Mouse (Mus musculus) layer of hippocampus, adult 8-10 months (tissue): ENCODE measurements around the gene Gm10521. TPM values are rescaled to one million over a fixed set of nuclear protein-coding genes. Genes with fewer than 3 reads are reported as not detected.
"Not testable (repeated sequence)": the region's sequence is repeated elsewhere in the genome, so short reads cannot be mapped to it uniquely, and the experiment has no call there.

Experiments used
- DNase-seq, 2 experiments: peaks; one replicate each; pipeline ENCODE4 v3.0.0; 2022; ENCODE audit warnings: low spot score in 2 of 2
- total RNA-seq, 4 experiments: library from RNA; stranded (reverse); gene quantifications; 2 replicates each; pipeline ENCODE4 v1.2.4; 2022

Gene Gm10521
- under 1 TPM in 3 of 4 experiments, not detected in 1; 0.12 to 0.61 (median 0.43) TPM for total RNA-seq

- not testable (repeated sequence) for DNase-seq
Measured at GRCm38 (mm10) chr1:171895364-171895763, at the start of gene Gm10521. TSS of gene Gm10521 (plus strand) at chr1:171895664.

DNA sequence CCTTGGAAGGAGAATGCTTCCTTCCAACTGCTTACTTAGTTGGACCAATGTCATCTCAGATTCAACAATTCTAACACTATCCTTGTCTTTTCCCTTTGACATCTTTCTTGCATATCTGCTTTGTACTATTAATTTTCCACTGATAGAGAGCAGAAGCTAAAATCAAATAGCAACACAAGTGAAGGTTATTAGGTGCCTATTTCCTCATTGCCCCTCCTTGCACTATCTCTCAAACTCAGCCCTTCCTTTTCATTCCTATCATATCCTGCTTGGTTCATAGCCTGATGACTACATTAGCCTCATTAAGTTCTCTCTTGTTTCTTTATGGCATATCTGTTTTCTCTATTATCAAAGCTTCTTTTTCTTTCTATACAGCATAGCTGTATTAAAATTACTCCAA lies 47.3 kb upstream of the Gm10521 start:
- DNase-seq: no peak

- no peak for DNase-seq
Measured at GRCm38 (mm10) chr1:171848757-171849156, 46.7 kb upstream of the Gm10521 start.

- DNase-seq: no peak
Measured at GRCm38 (mm10) chr1:171849454-171849853, 46.0 kb upstream of the Gm10521 start.

DNA sequence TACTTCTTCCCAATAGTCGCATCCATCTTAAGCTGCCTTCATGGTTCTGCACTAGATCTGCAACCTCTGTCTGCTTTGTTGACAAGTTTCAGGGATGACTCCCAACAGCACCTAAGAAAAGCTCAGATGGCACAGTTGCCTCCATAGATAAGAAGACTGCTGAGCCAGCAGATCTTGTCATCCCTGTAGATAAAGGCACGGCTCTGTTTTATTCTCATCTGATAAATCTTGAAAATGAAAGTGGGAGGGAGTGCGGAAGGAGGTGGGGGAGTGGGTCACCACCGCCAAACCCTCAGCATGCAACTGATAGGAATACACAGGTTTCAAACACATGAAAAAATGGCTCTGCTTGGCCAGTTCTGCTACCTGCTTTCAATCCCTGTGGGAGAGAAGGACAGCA lies 30.0 kb upstream of the Gm10521 start:
- no peak for DNase-seq

DNA sequence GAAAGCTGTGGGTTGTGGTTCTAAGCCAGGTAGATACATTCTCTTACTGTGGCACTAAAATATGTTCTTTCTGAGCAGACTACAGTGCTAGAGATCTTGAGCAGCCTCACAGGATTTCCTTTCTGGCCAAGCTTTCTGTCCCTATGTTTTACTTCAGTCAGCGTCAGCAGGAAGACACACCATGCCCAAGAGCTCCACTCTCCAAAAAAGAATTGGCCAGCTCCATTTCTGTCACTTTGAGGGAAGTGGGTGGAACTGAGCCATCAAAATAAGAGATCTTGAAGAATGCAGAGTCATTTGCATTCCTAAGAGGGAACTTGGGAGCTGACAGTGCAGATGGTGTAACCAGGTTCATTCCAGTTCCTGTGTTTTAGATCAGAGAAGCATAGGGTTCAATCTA lies 8.5 kb upstream of the Gm10521 start:
- DNase-seq: no peak

GRCm38 (mm10) chr1:171904011-171904410 lies 8.5 kb downstream of the Gm10521 start:
- DNase-seq: no peak

DNA sequence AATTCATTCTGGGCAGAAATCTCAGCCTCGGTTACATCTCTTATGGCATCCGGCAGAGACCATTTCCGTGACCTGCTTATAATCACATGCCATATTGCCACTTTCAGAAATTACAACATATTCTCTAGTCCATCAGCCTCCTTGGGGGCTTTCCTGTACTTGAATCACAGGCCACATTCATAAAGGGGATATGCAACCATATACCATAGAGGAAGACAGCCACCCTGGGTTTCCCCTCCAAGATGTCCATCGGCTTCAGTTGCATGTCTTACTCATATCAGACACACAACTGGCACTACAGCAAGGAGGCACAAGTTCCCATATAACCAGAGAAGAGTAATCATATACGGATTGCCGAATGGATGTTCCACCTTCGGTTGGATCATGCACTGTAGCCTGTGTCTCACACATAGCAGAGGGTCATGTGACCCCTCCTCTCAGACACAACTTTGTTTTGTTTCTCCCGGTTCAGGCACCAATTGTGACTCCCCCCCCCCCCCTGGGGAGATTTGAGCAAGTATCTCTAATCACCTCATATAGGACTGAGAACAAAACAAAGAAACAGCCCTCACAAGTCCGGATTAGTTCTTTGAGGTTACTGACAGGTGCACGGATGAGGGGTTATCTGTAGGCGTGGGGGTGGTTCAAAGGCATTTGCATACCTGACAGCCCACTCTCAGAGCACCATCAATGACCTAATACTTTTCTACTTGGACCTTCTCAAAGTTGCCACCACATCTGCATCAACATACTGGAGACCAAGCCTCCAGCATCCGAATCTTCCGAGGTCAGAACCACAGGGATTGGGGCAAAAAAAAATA lies 20.4 kb downstream of the Gm10521 start:
- no peak for DNase-seq

- no peak for DNase-seq
Measured at GRCm38 (mm10) chr1:171917305-171918039, 22.0 kb downstream of the Gm10521 start, which contains the start of gene Slamf6. TSS of gene Slamf6 (plus strand) at chr1:171917515.

- no peak for DNase-seq
Measured at GRCm38 (mm10) chr1:171918136-171918920, 22.9 kb downstream of the Gm10521 start.

DNA sequence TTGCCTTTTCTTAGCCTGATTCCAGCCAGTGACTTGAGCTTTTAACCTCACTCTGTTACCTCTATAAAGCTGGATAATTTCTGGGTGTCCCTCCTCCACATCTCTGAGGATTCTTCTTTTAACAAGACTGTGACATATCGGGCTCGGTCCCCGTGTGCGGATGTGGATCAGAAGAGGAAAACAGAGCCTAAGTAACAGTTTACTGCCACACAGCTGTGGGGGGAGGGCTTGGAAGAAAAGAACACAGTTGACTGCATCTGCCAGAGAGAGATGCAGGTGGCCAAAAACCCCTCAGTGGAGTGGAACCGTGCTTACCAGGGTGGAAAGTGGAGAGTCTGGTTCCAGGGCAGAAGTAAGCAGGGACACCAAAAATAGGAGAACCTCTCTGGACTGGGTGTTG lies 23.7 kb downstream of the Gm10521 start:
- DNase-seq: no peak

DNA sequence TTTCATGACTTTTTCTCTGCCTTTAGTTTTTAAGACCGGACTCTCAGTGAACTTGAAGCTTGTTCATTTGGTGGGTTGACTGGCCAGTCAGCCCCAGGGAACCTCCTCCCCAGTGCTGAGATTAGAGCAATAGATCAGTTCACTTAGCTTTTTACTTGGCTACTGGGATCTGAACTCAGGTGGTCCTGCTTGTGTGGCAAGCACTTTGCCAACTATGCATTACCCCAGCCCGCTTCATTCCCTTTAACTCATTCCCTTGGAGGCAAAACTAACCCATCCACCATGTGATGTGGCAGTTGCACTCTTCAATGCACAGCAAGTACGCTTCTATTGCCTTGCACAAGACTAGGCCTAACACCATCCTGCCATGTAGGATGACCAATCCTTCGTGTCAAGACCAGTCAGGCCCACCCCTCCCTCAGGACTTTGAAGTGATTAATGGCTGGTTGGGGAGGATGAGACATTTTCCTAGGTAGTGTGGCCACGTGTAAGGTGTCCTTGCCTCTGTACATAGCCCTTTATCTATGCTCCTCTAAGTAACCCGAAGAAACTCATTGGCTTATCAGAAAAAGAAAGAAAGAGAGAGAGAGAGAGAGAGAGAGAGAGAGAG lies 24.5 kb downstream of the Gm10521 start:
- no peak for DNase-seq

DNA sequence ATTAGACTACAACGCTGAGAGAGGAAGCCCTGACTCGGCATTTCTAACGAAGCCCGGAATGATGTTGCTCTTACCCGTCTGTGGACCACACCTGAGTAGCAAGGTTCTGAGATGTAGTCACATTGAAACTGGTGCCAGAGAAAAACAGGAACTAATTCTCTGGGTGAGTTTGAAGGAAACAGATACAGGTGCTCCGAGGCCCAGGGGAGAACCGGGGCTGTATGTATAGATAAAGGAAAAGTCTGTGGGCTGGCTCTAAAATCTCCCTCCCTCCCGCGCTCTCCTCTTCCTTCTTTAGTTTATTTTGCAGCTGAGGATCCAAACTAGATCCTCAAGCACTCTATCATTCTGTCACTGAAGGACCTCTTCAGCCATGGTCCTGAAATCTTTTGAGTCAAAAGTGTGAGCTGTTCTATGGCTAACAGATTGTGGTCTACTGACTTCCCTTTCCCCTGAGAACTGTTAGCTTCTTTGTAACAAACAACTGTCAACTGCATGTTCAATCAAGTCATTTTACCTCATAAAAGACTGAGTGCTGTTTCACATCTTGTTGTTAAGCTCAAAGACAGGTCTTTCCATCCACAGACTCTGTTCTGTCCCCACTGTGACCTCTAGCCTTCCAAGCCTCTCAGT lies 25.6 kb downstream of the Gm10521 start:
- DNase-seq: no peak

- no peak for DNase-seq
Measured at GRCm38 (mm10) chr1:171921641-171922040, 26.2 kb downstream of the Gm10521 start.

- DNase-seq: no peak
Measured at GRCm38 (mm10) chr1:171922844-171923243, 27.4 kb downstream of the Gm10521 start.

DNA sequence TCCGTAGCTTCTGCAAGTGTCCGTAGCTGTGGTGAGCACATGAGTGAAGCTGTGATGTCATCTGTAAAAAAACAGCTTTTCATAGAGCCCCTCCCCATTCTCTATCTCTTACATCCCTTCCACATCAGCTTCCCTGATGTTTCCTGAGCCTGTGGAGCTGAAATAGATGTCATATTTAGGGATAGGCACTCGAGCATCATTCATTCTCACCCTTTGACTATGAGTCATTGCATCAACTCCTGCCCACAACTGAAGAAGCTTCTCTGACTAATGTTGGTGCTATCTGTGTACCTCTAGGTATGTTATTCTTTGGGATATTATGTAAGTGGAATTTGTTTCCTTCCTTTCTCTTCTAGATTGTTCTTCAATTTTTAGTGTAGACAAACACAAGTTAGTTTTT lies 29.4 kb downstream of the Gm10521 start:
- DNase-seq: no peak

DNA sequence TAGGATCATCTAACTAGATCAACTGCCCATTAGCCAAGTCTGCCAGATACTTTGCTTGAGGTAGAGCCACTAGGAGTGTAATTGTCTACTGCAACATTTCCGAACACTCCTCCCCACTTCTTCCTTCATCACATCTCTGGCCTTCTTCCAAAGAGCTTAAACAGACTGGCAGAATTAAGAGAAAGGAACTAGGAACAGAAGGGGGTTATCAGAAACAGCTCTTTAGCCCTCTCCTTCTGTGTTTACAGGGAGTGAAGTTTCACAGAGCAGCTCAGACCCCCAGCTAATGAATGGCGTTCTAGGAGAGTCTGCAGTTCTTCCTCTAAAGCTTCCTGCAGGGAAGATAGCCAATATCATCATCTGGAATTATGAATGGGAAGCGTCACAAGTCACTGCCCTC lies 38.4 kb downstream of the Gm10521 start:
- DNase-seq: no peak

DNA sequence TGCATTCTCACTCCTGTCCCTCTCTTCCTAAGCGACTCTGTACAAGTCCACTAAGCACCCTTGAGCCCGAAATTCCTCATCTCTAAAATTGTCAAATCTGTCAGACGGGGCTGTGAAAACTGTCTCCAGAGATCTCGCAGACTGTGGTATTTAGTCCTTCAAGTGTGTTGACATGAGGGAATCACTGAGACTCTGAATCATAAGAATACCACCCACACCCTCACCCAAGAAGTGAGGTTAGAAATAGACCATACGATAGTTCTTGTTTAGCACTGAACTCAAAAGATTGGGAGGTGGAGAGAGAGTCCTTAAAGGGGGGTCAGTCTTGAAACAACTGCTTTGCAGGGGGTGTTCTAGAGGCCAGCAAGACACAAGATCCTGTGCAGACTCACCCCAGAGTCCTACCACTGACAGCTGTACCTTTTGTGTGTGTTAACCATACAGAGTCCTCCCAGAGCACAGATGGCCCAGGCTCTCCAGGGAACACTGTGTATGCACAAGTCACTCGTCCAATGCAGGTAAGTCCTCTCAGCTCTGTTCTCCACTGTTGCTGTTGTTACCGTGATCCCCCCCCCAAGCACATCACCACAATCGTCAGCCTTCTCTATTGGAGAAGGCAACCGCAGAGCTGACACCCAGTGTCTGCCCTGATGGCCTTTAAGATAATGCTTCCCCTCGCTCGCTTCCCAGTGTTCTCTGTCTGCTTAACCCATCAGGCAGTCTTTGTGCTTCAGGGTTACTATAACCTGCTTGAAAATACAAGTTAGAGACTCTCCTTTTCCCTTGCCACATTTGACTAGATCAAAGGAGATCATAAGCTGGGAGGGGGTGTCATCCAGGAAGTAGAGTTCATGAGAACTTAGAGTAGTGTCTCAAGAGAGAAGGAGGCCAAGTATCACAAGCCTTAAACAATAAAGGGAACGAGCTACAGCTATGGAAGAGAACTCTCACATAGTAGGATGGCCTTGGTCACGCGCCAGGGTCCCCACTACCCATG lies 43.8 kb downstream of the Gm10521 start:
- DNase-seq: no peak

DNA sequence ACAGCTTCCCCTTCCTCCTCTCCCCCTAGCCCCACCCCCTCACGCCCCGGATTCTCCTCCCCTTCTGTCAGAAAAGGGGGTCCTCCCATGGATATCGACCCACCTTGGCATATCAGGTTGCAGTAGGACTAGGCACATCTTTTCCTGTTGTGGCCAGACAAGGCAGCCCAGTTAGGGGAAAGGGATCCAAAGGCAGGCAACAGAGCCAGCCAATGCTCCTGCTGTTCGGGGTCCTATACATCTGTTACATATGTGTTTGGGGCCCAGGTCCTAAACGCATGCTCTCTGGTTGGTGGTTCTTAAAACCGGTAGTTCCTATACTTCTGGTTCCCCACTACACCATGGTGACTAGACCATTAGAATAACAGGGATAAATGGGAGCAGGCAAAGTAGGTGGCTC lies 45.2 kb downstream of the Gm10521 start:
- DNase-seq: no peak
